Mouse (Mus musculus): ENCODE measurements around the gene Sidt2. TPM values are rescaled to one million over a fixed set of nuclear protein-coding genes. Genes with fewer than 3 reads are reported as not detected.

Gene Sidt2
- total and polyA plus RNA-seq, 3 experiments = 14.6 to 54.4 (median 25.7) TPM

GRCm38 (mm10) chr9:45983676-45984408 is 28.8 kb upstream of the Sidt2 start:
- TF ChIP-seq TAL1 (conservative IDR thresholded peaks at IDR 0.05; ENCODE audit: low read depth, low read length) (no peak), POLR2AphosphoS5 (IDR thresholded peaks at IDR 0.05; ENCODE audit: insufficient replicate concordance, low read depth, low read length) (no peak), CTCF (IDR thresholded peaks at IDR 0.05; ENCODE audit: low read depth, low read length) (no peak), GATA2 (IDR thresholded peaks at IDR 0.05; ENCODE audit: borderline replicate concordance, low read depth, low read length) (no peak), GATA1 (IDR thresholded peaks at IDR 0.05; ENCODE audit: borderline replicate concordance, low read length) (no peak)
- peak overlapping the region; percentile 88 for H3K4me3 ChIP-seq (ENCODE audit: low read depth, low read length)
- no peak; the same call in 1 of the 2 replicates for ATAC-seq (ENCODE audit: extremely low read depth, insufficient number of reproducible peaks, low FRiP score, poor library complexity, severe bottlenecking)
- no peaks in the 10 kb centered on the region for H3K9me3 ChIP-seq (replicated peaks)
- peaks cover 34% of the 10 kb centered on the region for H3K36me3 ChIP-seq (replicated peaks)
- H3K4me1 ChIP-seq (ENCODE audit: insufficient read depth, low read depth, low read length) = peaks cover 52% of the 10 kb centered on the region
- DNase-seq (ENCODE audit: low spot score) = peak; percentile 8
- H3K27me3 ChIP-seq (ENCODE audit: insufficient read depth, low read length) = no peaks in the 10 kb centered on the region

- H3K4me3 ChIP-seq (ENCODE audit: low read depth, low read length) = no peak overlapping the region
- peaks cover 61% of the 10 kb centered on the region for H3K4me1 ChIP-seq (ENCODE audit: insufficient read depth, low read depth, low read length)
- no peaks in the 10 kb centered on the region for H3K27me3 ChIP-seq (ENCODE audit: insufficient read depth, low read length)
- TF ChIP-seq GATA2 (IDR thresholded peaks at IDR 0.05; ENCODE audit: borderline replicate concordance, low read depth, low read length) = no peak
- no peak for TF ChIP-seq POLR2AphosphoS5 (IDR thresholded peaks at IDR 0.05; ENCODE audit: insufficient replicate concordance, low read depth, low read length)
- no peak for TF ChIP-seq CTCF (IDR thresholded peaks at IDR 0.05; ENCODE audit: low read depth, low read length)
- no peak for TF ChIP-seq GATA1 (IDR thresholded peaks at IDR 0.05; ENCODE audit: borderline replicate concordance, low read length)
- TF ChIP-seq TAL1 (conservative IDR thresholded peaks at IDR 0.05; ENCODE audit: low read depth, low read length) = no peak
- no peaks in the 10 kb centered on the region for H3K9me3 ChIP-seq (replicated peaks)
- no peak for DNase-seq (ENCODE audit: low spot score)
- peaks cover 54% of the 10 kb centered on the region for H3K36me3 ChIP-seq (replicated peaks)
- no peak for ATAC-seq (ENCODE audit: extremely low read depth, insufficient number of reproducible peaks, low FRiP score, poor library complexity, severe bottlenecking)
Observed at GRCm38 (mm10) chr9:45981331-45981730, 26.3 kb upstream of the Sidt2 start.

GRCm38 (mm10) chr9:45980611-45981010 is 25.6 kb upstream of the Sidt2 start:
- TF ChIP-seq POLR2AphosphoS5 (IDR thresholded peaks at IDR 0.05; ENCODE audit: insufficient replicate concordance, low read depth, low read length) (no peak), CTCF (IDR thresholded peaks at IDR 0.05; ENCODE audit: low read depth, low read length) (no peak), TAL1 (conservative IDR thresholded peaks at IDR 0.05; ENCODE audit: low read depth, low read length) (no peak), GATA2 (IDR thresholded peaks at IDR 0.05; ENCODE audit: borderline replicate concordance, low read depth, low read length) (no peak), GATA1 (IDR thresholded peaks at IDR 0.05; ENCODE audit: borderline replicate concordance, low read length) (no peak)
- H3K27me3 ChIP-seq (ENCODE audit: insufficient read depth, low read length) = no peaks in the 10 kb centered on the region
- no peak for ATAC-seq (ENCODE audit: extremely low read depth, insufficient number of reproducible peaks, low FRiP score, poor library complexity, severe bottlenecking)
- H3K36me3 ChIP-seq (replicated peaks) = peaks cover 60% of the 10 kb centered on the region
- peaks cover 55% of the 10 kb centered on the region for H3K4me1 ChIP-seq (ENCODE audit: insufficient read depth, low read depth, low read length)
- no peak for DNase-seq (ENCODE audit: low spot score)
- no peak overlapping the region for H3K4me3 ChIP-seq (ENCODE audit: low read depth, low read length)
- no peaks in the 10 kb centered on the region for H3K9me3 ChIP-seq (replicated peaks)

- Histone ChIP-seq H3K27me3 (ENCODE audit: insufficient read depth, low read length) (no peaks in the 10 kb centered on the region), H3K9me3 (replicated peaks) (no peaks in the 10 kb centered on the region), H3K36me3 (replicated peaks) (peaks cover 67% of the 10 kb centered on the region), H3K4me3 (ENCODE audit: low read depth, low read length) (no peak overlapping the region), H3K4me1 (ENCODE audit: insufficient read depth, low read depth, low read length) (peaks cover 50% of the 10 kb centered on the region)
- TF ChIP-seq GATA2 (IDR thresholded peaks at IDR 0.05; ENCODE audit: borderline replicate concordance, low read depth, low read length) (no peak), POLR2AphosphoS5 (IDR thresholded peaks at IDR 0.05; ENCODE audit: insufficient replicate concordance, low read depth, low read length) (no peak), TAL1 (conservative IDR thresholded peaks at IDR 0.05; ENCODE audit: low read depth, low read length) (no peak), CTCF (IDR thresholded peaks at IDR 0.05; ENCODE audit: low read depth, low read length) (no peak), GATA1 (IDR thresholded peaks at IDR 0.05; ENCODE audit: borderline replicate concordance, low read length) (no peak)
- ATAC-seq (ENCODE audit: extremely low read depth, insufficient number of reproducible peaks, low FRiP score, poor library complexity, severe bottlenecking) (no peak), DNase-seq (ENCODE audit: low spot score) (no peak)
Observed at GRCm38 (mm10) chr9:45979778-45980177, 24.7 kb upstream of the Sidt2 start.

GRCm38 (mm10) chr9:45976884-45977283 is 21.8 kb upstream of the Sidt2 start:
- peaks cover 28% of the 10 kb centered on the region for H3K4me1 ChIP-seq (ENCODE audit: insufficient read depth, low read depth, low read length)
- DNase-seq (ENCODE audit: low spot score) (no peak), ATAC-seq (ENCODE audit: extremely low read depth, insufficient number of reproducible peaks, low FRiP score, poor library complexity, severe bottlenecking) (no peak)
- no peak overlapping the region for H3K4me3 ChIP-seq (ENCODE audit: low read depth, low read length)
- H3K36me3 ChIP-seq (replicated peaks) = peaks cover 75% of the 10 kb centered on the region
- no peaks in the 10 kb centered on the region for H3K9me3 ChIP-seq (replicated peaks)
- H3K27me3 ChIP-seq (ENCODE audit: insufficient read depth, low read length) = no peaks in the 10 kb centered on the region
- no peak for TF ChIP-seq TAL1 (conservative IDR thresholded peaks at IDR 0.05; ENCODE audit: low read depth, low read length)
- TF ChIP-seq GATA2 (IDR thresholded peaks at IDR 0.05; ENCODE audit: borderline replicate concordance, low read depth, low read length) = no peak
- no peak for TF ChIP-seq CTCF (IDR thresholded peaks at IDR 0.05; ENCODE audit: low read depth, low read length)
- TF ChIP-seq GATA1 (IDR thresholded peaks at IDR 0.05; ENCODE audit: borderline replicate concordance, low read length) = no peak
- TF ChIP-seq POLR2AphosphoS5 (IDR thresholded peaks at IDR 0.05; ENCODE audit: insufficient replicate concordance, low read depth, low read length) = no peak

- DNase-seq (ENCODE audit: low spot score) = no peak
- H3K4me3 ChIP-seq (ENCODE audit: low read depth, low read length) = no peak overlapping the region
- no peak for ATAC-seq (ENCODE audit: extremely low read depth, insufficient number of reproducible peaks, low FRiP score, poor library complexity, severe bottlenecking)
- no peaks in the 10 kb centered on the region for H3K27me3 ChIP-seq (ENCODE audit: insufficient read depth, low read length)
- peaks cover 93% of the 10 kb centered on the region for H3K36me3 ChIP-seq (replicated peaks)
- H3K9me3 ChIP-seq (replicated peaks) = no peaks in the 10 kb centered on the region
- H3K4me1 ChIP-seq (ENCODE audit: insufficient read depth, low read depth, low read length) = peaks cover 4% of the 10 kb centered on the region; the same call in 1 of the 2 replicates
- no peak for TF ChIP-seq GATA1 (IDR thresholded peaks at IDR 0.05; ENCODE audit: borderline replicate concordance, low read length)
- no peak for TF ChIP-seq TAL1 (conservative IDR thresholded peaks at IDR 0.05; ENCODE audit: low read depth, low read length)
- TF ChIP-seq CTCF (IDR thresholded peaks at IDR 0.05; ENCODE audit: low read depth, low read length) = no peak
- no peak for TF ChIP-seq POLR2AphosphoS5 (IDR thresholded peaks at IDR 0.05; ENCODE audit: insufficient replicate concordance, low read depth, low read length)
- TF ChIP-seq GATA2 (IDR thresholded peaks at IDR 0.05; ENCODE audit: borderline replicate concordance, low read depth, low read length) = no peak
Observed at GRCm38 (mm10) chr9:45963577-45963976, 8.5 kb upstream of the Sidt2 start.
